Mouse (Mus musculus) lung, adult 2 months (tissue): ENCODE data around the gene Irf2bp1.

Source experiments
- CTCF ChIP-seq: fragments of 200-500 bp; IDR thresholded peaks from 2 replicates; pipeline ENCODE4 v1.5.1; 2011; ENCODE audit warnings: mild to moderate bottlenecking, low read length, control low read depth; ENCODE audit not compliant: insufficient read depth
- POLR2A ChIP-seq: fragments of 200-500 bp; IDR thresholded peaks from 2 replicates; pipeline ENCODE4 v1.6.1; 2011; ENCODE audit warnings: low read depth, mild to moderate bottlenecking, control low read depth, low read length, borderline replicate concordance; ENCODE audit errors: extremely low read depth

- TF ChIP-seq POLR2A = no peak
- no peak for TF ChIP-seq CTCF
These were observed 50.9 kb downstream of the Irf2bp1 start for GRCm38 (mm10) chr7:19054777-19055076.
